Mouse (Mus musculus) right cerebral cortex, adult 18-20 months (tissue): Measurements from ENCODE around the gene Mapk13.
"Not testable (repeated sequence)": the region's sequence is repeated elsewhere in the genome, so short reads cannot be mapped to it uniquely, and the experiment has no call there.

ENCODE experiments used
- DNase-seq: peaks from one replicate; pipeline ENCODE4 v3.0.0; 2022; ENCODE audit warnings: mixed read lengths

Gene Mapk13

DNA sequence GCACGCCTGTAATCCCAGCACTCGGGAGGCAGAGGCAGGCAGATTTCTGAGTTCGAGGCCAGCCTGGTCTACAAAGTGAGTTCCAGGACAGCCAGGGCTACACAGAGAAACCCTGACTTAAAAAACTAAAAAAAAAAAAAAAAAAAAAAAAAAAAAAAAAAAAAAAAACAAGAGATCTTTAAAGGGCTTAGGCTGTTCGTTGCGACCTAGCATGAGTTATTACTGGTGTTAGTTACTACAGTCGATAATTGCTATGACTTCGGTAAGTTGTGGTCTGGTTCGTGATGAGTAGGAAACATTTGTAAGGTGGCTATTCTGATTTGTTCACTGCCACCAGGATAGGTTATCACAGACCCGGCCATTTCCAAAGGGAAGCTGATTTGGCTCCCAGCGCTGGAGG, 47.2 kb downstream of the Mapk13 start:
- DNase-seq: not testable (repeated sequence)

DNA sequence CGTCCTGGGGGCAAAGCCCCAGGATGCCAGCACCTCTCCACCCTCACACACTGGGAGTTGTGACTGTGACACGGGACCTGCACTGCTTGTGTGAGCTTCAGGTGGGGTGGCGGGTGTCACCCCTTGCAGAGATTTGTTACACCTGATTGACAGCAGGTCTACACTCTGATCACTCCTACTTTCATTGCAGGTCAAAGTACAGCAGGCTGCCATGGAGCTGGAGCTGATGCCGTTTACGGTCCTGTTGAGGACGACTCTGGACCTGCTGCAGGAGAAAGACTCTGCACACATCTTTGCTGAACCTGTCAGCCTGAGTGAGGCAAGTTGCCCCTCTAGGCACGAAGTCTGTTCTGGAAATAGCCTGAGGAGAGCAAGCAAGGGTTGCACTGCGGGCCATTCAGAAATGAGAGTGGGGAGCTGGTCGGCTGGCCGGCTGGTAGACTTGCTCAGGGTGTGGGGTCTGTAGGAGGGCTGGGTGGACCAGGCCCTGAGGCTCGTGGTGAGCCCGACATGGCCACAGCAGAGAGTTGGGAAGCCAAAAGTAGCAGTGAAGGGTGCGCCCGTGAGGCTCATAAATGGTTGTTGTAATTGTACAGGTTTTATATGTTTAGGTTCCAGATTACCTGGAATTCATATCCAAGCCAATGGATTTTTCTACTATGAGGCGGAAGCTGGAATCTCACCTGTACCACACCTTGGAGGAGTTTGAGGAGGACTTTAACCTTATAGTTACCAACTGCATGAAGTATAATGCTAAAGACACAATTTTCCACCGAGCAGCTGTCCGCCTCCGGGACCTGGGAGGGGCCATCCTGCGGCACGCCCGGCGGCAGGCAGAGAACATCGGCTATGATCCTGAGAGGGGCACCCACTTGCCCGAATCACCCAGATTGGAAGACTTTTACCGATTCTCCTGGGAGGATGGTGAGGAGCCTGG, 48.0 kb downstream of the Mapk13 start:
- no peak for DNase-seq

DNA sequence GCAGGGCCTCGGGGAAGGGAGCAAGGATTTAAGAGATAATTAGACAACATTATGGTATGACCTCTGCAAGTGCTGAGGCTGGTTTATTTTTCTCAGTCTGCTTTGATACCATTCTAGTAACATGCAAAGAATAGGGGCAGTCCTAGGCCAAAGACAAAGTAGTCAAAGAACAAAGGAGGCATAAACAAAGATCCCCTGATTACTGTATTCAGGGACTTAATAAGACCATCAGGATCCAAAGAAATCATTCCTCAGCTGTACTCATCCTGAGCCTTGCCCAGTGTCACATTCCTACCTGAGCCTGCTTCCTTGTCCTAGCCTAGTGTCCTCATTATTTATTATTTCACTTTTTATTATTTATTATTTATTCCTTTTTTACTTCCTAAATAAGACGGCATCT, 51.1 kb downstream of the Mapk13 start:
- no peak for DNase-seq

DNA sequence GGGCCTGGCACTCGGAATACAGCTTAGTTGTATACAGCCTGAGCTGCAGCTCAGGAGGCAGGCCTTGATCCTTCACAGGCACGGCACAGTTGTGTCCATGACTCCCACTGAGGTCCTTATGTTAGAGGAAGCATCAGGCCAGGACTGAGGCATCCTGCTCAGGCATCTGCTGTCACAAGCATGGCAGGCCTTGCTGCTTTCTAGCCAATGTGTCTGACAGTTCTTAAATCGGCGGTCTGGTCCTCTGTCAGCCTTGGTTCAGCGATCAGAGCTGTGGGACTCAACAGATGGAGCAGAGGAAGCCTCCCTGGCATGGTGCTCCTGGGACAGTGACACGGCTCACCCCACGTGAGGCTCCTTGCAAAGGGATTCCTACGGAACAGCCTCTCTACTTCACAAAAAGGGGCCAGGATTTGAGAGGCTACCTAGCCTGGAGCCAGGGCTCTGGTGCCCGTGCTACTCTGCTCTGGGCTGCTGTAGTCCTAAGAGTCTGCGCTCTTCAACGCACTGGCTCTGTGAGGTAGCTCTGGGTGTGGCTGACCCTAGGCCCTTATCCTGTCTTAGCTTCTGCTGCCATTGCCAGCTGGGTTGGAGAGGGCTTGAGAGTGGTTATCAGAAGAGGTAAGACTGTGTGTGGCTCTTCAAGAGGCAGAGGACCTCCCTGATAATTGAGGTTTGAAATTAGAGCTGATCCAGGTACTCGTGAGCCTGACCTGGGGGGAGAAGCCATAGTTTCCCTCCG, 54.1 kb downstream of the Mapk13 start:
- no peak for DNase-seq

DNA sequence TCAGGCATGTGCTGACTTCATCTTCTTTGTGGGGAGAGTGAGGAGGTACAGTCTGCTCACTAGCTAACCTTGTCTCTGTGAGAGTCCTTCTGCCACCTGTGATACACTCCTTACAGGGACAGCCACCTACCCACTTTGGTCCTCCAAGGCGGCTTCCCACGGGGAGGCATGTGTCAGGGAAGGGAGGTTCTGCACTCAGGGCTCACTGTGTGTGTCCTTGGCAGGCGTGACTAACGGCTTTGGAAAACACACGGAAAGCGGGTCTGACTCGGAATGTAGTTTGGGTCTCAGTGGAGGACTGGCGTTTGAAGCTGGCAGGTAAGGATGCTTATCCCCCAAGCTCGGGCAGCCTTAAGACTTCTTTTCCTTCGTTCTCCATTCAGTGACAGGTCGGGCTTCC, 54.7 kb downstream of the Mapk13 start:
- DNase-seq: no peak

DNA sequence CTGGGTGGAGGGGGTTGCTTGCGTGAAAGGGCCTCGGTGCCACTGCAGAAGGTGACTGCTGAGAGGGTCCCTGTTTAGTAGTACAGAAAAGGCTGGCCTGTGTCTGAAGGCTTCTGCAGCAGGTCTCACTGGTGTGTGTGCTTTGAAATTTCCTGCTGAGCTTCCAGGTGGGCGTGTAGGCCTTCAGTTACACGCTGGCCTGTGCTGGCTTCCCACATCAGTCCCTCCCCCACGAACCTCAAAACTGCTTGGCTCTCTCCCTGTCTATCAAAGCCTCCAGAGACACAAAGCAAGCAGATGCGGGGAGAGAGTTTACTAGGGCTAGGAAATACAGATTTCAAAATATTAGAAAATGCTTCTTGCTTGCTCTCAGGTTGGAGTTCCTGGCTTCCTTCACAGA, 55.8 kb downstream of the Mapk13 start:
- DNase-seq: peak; percentile 74

DNA sequence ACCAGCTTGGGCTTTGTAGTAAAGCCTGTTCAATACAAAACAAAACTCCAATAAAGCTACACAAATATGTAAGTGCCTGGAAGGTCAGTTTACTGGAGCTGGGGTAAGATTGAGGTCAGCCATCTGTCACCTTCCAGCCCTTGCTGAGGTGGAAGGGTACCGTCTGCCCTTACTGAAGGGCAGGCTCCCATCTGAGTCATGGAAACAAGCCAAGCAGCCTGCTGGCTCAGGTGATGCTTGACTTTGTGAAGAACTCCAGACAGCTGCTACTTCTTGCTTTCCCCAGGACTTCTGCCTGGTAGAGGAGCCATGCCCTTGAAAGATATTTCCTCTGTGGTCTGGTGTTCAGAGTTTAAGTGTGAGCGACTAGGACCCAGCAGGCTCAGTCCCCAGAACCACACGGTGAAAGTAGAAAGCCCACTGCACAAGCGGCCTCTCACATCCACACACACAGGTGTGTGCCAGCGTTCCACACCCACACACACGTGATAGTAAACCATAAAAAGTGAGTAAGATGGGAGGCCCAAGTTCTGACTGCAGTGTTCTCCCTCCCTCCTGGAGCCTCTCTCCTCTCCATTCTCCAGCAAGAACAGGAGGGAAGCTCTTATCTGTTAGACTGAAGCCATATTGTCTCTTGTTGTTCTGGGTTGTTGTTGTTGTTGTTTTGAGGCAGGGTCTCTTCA, 56.4 kb downstream of the Mapk13 start:
- no peak for DNase-seq

DNA sequence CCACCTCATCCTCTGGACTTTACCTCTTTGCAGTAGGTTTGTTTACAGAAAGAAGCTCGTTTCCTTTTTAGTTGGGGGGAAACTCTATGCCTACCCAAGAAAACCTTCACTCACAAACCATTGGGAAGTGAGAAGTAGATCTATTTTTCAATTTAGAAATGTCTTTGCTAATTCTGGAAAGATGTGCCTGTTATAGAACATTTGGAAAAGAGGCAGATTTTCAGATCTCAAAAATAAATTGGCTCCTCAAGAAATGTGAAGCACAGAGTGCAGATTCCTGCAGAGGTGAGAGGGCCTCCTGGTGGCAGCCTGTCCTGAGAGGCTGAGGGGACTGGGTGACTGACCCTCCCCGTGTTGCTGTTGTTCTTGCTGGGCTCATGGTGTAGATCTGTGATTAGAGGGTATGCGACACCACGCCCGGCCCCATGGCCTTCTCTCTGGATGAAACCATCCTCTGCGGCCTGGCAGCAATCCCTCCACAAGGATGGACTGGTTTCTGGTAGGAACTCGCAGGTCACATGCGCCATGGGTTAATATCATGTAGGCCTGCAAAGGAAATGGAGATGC, 58.7 kb downstream of the Mapk13 start:
- no peak for DNase-seq

DNA sequence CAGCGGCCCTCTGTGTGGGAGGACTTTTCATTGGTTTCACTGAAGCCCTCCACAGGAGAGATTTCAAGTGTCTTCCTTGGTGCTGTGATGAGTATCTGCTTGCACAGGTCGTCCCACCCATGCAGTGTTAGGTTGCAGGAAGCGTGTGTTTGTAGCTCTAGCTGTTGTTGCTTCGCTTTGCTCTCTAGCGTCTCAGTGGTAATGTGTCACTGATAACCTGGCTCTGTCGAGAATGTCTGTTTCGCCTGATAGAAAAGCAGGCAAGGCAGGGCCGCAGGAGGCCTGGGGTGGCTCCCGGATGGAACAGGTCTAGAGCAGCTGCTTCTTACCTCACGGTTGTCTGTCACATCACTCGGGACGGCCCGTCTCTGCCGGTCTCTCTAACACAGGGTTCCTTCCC, 60.0 kb downstream of the Mapk13 start:
- no peak for DNase-seq
